In genomic region chr8:123710335-123710734, GRCm38 (mm10) we compare ENCODE assay signal across 21 mouse cellular contexts. TPM values are rescaled to one million over a fixed set of nuclear protein-coding genes. Genes with fewer than 3 reads are reported as not detected.
A peak's percentile ranks its signal among the peaks of the same experiment; 100 is the strongest.
DNase-seq lines count a peak whose midpoint lies in the region; ATAC-seq and TF ChIP-seq lines count a peak whose summit lies in the region.
"Had no signal": no experiment of that assay in that cellular context is flagged by ENCODE, and none has a peak within 500 bp of the region (broad histone marks: within the 10 kb centered on the region; RNA-seq: fewer than 3 reads in every experiment).

No protein-coding gene starts in this region.

- no peak overlapping the region for H3K9ac ChIP-seq in heart, embryonic 12.5 days
- H3K9ac ChIP-seq in lung, postnatal 0 days (replicated peaks; ENCODE audit: low read depth): no peak overlapping the region
- H3K9ac ChIP-seq in liver, embryonic 13.5 days: no peak overlapping the region
- H3K9ac ChIP-seq in stomach, embryonic 15.5 days: no peak overlapping the region
- no peak overlapping the region for H3K9ac ChIP-seq in forebrain, embryonic 16.5 days (replicated peaks; ENCODE audit: low read depth, low read length)
- H3K9ac ChIP-seq: embryonic facial prominence, embryonic 15.5 days; forebrain, postnatal 0 days; heart, embryonic 15.5 days; lung, embryonic 15.5 days had no signal

- no peak overlapping the region for H3K4me3 ChIP-seq in heart, embryonic 10.5 days
- H3K4me3 ChIP-seq in heart, embryonic 12.5 days: no peak overlapping the region
- no peak overlapping the region for H3K4me3 ChIP-seq in lung, postnatal 0 days (ENCODE audit: low read depth, low read length)
- no peak overlapping the region for H3K4me3 ChIP-seq in liver, embryonic 13.5 days (replicated peaks)
- no peak overlapping the region for H3K4me3 ChIP-seq in stomach, embryonic 15.5 days (replicated peaks)
- no peak overlapping the region for H3K4me3 ChIP-seq in forebrain, embryonic 16.5 days (replicated peaks; ENCODE audit: low read length)
- H3K4me3 ChIP-seq: embryonic facial prominence, embryonic 15.5 days; heart, embryonic 15.5 days; lung, embryonic 15.5 days had no signal

- H3K4me2 ChIP-seq in heart, embryonic 12.5 days: no peak overlapping the region
- no peak overlapping the region for H3K4me2 ChIP-seq in lung, postnatal 0 days (replicated peaks; ENCODE audit: low read depth, low read length)
- H3K4me2 ChIP-seq in liver, embryonic 13.5 days: no peak overlapping the region
- no peak overlapping the region for H3K4me2 ChIP-seq in stomach, embryonic 15.5 days
- H3K4me2 ChIP-seq in forebrain, embryonic 16.5 days (ENCODE audit: low read length): no peak overlapping the region
- H3K4me2 ChIP-seq: embryonic facial prominence, embryonic 15.5 days; heart, embryonic 15.5 days; lung, embryonic 15.5 days had no signal

- no peak for ATAC-seq in heart, embryonic 12.5 days (ENCODE audit: insufficient number of reproducible peaks, low FRiP score)
- peak; percentile 47; the same call in 1 of the 2 replicates for ATAC-seq in lung, postnatal 0 days
- 0 out of 2 replicates have a peak, but pooled peaks have one; percentile 20 for ATAC-seq in liver, embryonic 13.5 days (ENCODE audit: low read depth)
- peak; percentile 74 for ATAC-seq in stomach, embryonic 15.5 days (ENCODE audit: insufficient read depth, low FRiP score, low read depth)
- no peak for ATAC-seq in forebrain, embryonic 16.5 days
- ATAC-seq: activated CD4-positive, CD25-positive, alpha-beta regulatory T cell, adult 4 months; CD4-positive, CD25-positive, alpha-beta regulatory T cell, adult 4 months; forebrain, postnatal 0 days had no signal

- peaks cover 54% of the 10 kb centered on the region for H3K4me1 ChIP-seq in heart, embryonic 10.5 days
- peaks cover 33% of the 10 kb centered on the region for H3K4me1 ChIP-seq in heart, embryonic 12.5 days (replicated peaks)
- no peaks in the 10 kb centered on the region for H3K4me1 ChIP-seq in lung, postnatal 0 days (ENCODE audit: insufficient read depth, low read depth, low read length)
- peaks cover 11% of the 10 kb centered on the region for H3K4me1 ChIP-seq in liver, embryonic 13.5 days (replicated peaks)
- H3K4me1 ChIP-seq in stomach, embryonic 15.5 days: peaks cover 20% of the 10 kb centered on the region
- no peaks in the 10 kb centered on the region for H3K4me1 ChIP-seq in forebrain, embryonic 16.5 days (replicated peaks; ENCODE audit: control insufficient read depth, insufficient read depth, low read length)
- H3K4me1 ChIP-seq: embryonic facial prominence, embryonic 15.5 days had no signal

- no peak for TF ChIP-seq CTCF in lung, postnatal 0 days (IDR thresholded peaks at IDR 0.05)

- 84% methylated on average over 5 of the region's 5 CpGs for WGBS in heart, embryonic 10.5 days
- 85% methylated on average over 5 of the region's 5 CpGs for WGBS in heart, embryonic 12.5 days
- WGBS in lung, postnatal 0 days: 80% methylated on average over 5 of the region's 5 CpGs
- WGBS in liver, embryonic 13.5 days (ENCODE audit: insufficient replicate concordance): 65% methylated on average over 5 of the region's 5 CpGs
- 71% methylated on average over 5 of the region's 5 CpGs for WGBS in stomach, embryonic 15.5 days
- 81% methylated on average over 5 of the region's 5 CpGs for WGBS in forebrain, embryonic 16.5 days

- no peaks in the 10 kb centered on the region for H3K36me3 ChIP-seq in heart, embryonic 10.5 days
- no peaks in the 10 kb centered on the region for H3K36me3 ChIP-seq in heart, embryonic 12.5 days
- no peaks in the 10 kb centered on the region for H3K36me3 ChIP-seq in lung, postnatal 0 days (ENCODE audit: insufficient read depth, low read length)
- H3K36me3 ChIP-seq in liver, embryonic 13.5 days: no peaks in the 10 kb centered on the region
- no peaks in the 10 kb centered on the region for H3K36me3 ChIP-seq in stomach, embryonic 15.5 days
- no peaks in the 10 kb centered on the region for H3K36me3 ChIP-seq in forebrain, embryonic 16.5 days (ENCODE audit: control insufficient read depth, insufficient read depth)
- H3K36me3 ChIP-seq: embryonic facial prominence, embryonic 15.5 days; heart, embryonic 15.5 days; lung, embryonic 15.5 days had no signal

- H3K9me3 ChIP-seq in heart, embryonic 10.5 days: no peaks in the 10 kb centered on the region
- no peaks in the 10 kb centered on the region for H3K9me3 ChIP-seq in heart, embryonic 12.5 days (replicated peaks)
- no peaks in the 10 kb centered on the region for H3K9me3 ChIP-seq in lung, postnatal 0 days (ENCODE audit: low read length)
- no peaks in the 10 kb centered on the region for H3K9me3 ChIP-seq in liver, embryonic 13.5 days (replicated peaks)
- H3K9me3 ChIP-seq in stomach, embryonic 15.5 days: no peaks in the 10 kb centered on the region
- no peaks in the 10 kb centered on the region for H3K9me3 ChIP-seq in forebrain, embryonic 16.5 days (ENCODE audit: control insufficient read depth, low read length)
- H3K9me3 ChIP-seq: embryonic facial prominence, embryonic 15.5 days; heart, embryonic 15.5 days; lung, embryonic 15.5 days had no signal

- H3K27ac ChIP-seq in heart, embryonic 10.5 days: peak overlapping the region; percentile 25; the same call in 1 of the 2 replicates
- H3K27ac ChIP-seq in heart, embryonic 12.5 days (ENCODE audit: poor library complexity, severe bottlenecking): no peak overlapping the region
- no peak overlapping the region for H3K27ac ChIP-seq in lung, postnatal 0 days (ENCODE audit: low read length)
- no peak overlapping the region for H3K27ac ChIP-seq in liver, embryonic 13.5 days
- H3K27ac ChIP-seq in stomach, embryonic 15.5 days: peak overlapping the region; percentile 51
- no peak overlapping the region for H3K27ac ChIP-seq in forebrain, embryonic 16.5 days (ENCODE audit: low read length)
- H3K27ac ChIP-seq: embryonic facial prominence, embryonic 15.5 days; heart, embryonic 15.5 days; lung, embryonic 15.5 days had no signal

- no peak for DNase-seq in heart, embryonic 10.5 days (ENCODE audit: low spot score)
- peak; percentile 41 for DNase-seq in lung, postnatal 0 days (ENCODE audit: low spot score)
- DNase-seq in lung, postnatal 4 days: no peak
- DNase-seq in liver, embryonic 13.5 days: no peak
- DNase-seq in frontal cortex, postnatal 14 days (ENCODE audit: low spot score in 2 of 2): no peak
- DNase-seq: adrenal gland, postnatal 36 days; cerebellum, adult 18-20 months; cerebellum, postnatal 25 days; forebrain, postnatal 0 days; kidney, adult 11 months; right cerebral cortex, postnatal 4 days; thymus, adult 18-20 months; thymus, postnatal 4 days had no signal

- H3K27me3 ChIP-seq in heart, embryonic 10.5 days (ENCODE audit: insufficient read depth, poor library complexity, severe bottlenecking): no peaks in the 10 kb centered on the region
- H3K27me3 ChIP-seq in heart, embryonic 12.5 days (replicated peaks): no peaks in the 10 kb centered on the region
- H3K27me3 ChIP-seq in lung, postnatal 0 days (replicated peaks; ENCODE audit: insufficient read depth, low read length): no peaks in the 10 kb centered on the region
- 0 out of 2 replicates have a peak, but pooled peaks cover 13% of the 10 kb centered on the region for H3K27me3 ChIP-seq in liver, embryonic 13.5 days
- H3K27me3 ChIP-seq in stomach, embryonic 15.5 days (replicated peaks): no peaks in the 10 kb centered on the region
- no peaks in the 10 kb centered on the region for H3K27me3 ChIP-seq in forebrain, embryonic 16.5 days (replicated peaks; ENCODE audit: control insufficient read depth, insufficient read depth, low read length)
- H3K27me3 ChIP-seq: embryonic facial prominence, embryonic 15.5 days had no signal

- no peak for TF ChIP-seq EP300 in lung, postnatal 0 days (IDR thresholded peaks at IDR 0.05)

RNA-seq across cellular contexts. Expression of gene Rhou, which starts 56.6 kb away (rescaled TPM):
- polyA plus RNA-seq in heart, embryonic 10.5 days (2016; fragmentation: Nextera tagmentation; extraction: Ambion mirVana): 13.0 and 16.7 TPM in 2 replicates
- polyA plus RNA-seq in heart, embryonic 12.5 days (2016; fragmentation: Nextera tagmentation; extraction: Ambion mirVana): 10.7 and 13.4 TPM in 2 replicates
- 5.8 and 8.7 TPM in 2 replicates for polyA plus RNA-seq in lung, postnatal 0 days (2015; fragmentation: Nextera tagmentation; extraction: Ambion mirVana)
- polyA plus RNA-seq in liver, embryonic 13.5 days (2015; fragmentation: Nextera tagmentation; extraction: Ambion mirVana): 0.78 and 1.3 TPM in 2 replicates
- 8.9 and 9.6 TPM in 2 replicates for polyA plus RNA-seq in stomach, embryonic 15.5 days (2015; fragmentation: Nextera tagmentation; extraction: Ambion mirVana)
- 8.8 and 9.5 TPM in 2 replicates for polyA plus RNA-seq in forebrain, embryonic 16.5 days (2015; fragmentation: Nextera tagmentation; extraction: Ambion mirVana)
- polyA plus RNA-seq: activated CD4-positive, CD25-positive, alpha-beta regulatory T cell, adult 4 months had no signal

Comparison
In these comparisons a context has a peak if more than half of its experiments do, and no peak if none do; other contexts are left out.
1. H3K27ac ChIP-seq: peak in heart, embryonic 10.5 days (single experiment) and stomach, embryonic 15.5 days (single experiment); none in heart, embryonic 12.5 days (single experiment), lung, postnatal 0 days (single experiment), liver, embryonic 13.5 days (single experiment) and forebrain, embryonic 16.5 days (single experiment).
2. ATAC-seq: peak in lung, postnatal 0 days (single experiment), liver, embryonic 13.5 days (single experiment) and stomach, embryonic 15.5 days (single experiment); none in heart, embryonic 12.5 days (single experiment) and forebrain, embryonic 16.5 days (single experiment).